Mouse (Mus musculus) urinary bladder, postnatal 10 days (tissue): ENCODE measurements around the gene Pex14.

Source experiments
- DNase-seq: peaks from one replicate; pipeline ENCODE4 v3.0.0; 2022; ENCODE audit warnings: low spot score

The Pex14 gene

GRCm38 (mm10) chr4:149055847-149056246 lies 43.8 kb downstream of the Pex14 start:
- DNase-seq: no peak

- DNase-seq: no peak
Observed at GRCm38 (mm10) chr4:149049351-149050159, 50.1 kb downstream of the Pex14 start.

- no peak for DNase-seq
Observed at GRCm38 (mm10) chr4:149048625-149049228, 50.9 kb downstream of the Pex14 start.

DNA sequence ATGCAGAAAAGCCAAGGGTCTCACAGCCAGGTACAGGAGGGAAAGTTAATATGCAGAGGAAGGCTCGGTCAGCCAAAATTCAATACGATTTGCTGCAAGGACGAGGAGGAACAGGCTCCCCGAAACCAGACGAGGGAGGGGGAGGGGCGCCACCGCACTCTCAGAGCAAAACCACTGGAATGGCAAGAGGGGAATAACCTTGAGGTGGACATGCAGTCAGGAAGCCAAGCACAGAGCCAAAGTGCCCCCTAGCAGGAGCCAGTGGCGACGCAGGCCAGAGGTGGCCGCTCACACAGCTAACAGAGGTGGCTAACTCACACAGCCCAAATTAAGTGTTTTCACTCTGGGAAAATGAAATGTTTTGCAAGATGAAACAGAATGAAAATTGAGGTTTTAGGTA lies 52.3 kb downstream of the Pex14 start:
- DNase-seq: no peak

DNA sequence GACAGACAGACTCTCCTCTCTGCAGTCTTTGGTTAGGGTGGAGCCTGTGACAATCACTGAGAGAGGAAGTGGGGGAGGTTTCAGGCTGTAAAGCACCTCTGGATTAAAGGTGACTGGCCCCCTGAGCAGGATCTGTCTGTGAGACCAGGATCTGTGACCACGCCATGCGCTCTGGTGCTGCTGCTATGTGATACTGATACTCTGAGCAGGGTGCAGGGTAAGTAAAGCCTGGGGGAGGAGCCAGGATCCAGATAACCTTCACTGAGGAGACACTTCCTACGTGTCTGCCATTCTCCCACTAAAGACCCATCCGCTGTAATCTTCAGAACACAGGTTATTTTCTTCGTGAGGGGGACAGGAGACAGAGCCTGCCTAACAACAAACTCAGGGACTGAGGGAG lies 53.8 kb downstream of the Pex14 start:
- DNase-seq: no peak

DNA sequence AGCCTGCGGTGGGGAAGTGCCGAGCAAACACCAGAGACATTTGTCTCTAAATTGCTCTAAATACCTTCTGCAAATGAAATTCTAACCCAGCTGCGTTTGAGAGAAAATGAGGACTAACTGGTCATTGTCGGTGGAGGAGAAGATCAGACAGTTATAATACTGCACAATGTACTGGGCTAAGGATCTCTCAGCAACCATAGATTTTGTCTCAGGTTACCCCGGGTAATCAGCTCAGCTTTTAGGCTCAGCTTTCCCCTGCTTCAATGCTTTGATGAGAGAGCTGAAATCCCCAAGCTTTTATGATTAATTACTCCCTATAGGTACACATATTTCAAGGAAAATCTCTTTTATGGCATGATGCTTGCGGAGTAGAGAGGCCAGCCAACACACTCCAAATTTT lies 59.4 kb downstream of the Pex14 start:
- no peak for DNase-seq

DNA sequence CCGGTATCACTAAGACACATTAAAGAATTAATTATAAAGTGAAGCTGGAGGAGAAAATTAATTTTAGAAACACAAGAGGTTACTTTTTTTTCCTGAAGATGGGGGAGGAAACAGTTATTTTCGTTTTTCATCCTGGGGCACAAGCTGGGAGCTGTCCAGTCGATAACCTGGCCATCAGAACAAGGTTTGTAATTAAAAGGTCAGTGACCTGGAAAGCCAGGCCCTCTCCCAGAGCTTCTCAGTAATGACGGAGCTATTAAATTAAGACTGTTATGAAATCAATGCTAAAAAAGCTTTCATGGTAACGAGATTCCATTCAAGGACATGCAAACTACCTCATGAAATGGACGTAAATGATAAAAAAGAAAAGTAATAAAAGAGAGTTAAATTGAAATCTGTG lies 62.0 kb downstream of the Pex14 start:
- no peak for DNase-seq

DNA sequence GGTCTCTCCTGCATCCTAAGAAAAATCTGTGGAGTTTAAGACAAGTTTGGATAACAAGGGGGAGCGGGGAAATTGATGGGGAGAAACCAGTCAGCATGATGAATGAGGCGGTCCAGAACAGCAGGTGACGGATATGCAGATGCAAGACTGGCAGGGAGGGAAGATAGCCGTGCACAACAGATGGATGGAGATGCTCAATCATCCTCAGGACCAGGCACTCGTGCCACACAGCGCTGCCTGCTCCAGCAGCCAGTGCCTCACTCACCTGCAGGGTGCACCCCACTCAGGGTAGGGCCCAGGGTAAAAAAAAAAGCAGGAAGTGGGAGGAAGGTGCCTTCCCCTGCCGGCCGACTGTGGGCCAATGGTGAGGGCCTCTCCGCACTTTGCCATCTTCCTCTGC lies 63.1 kb downstream of the Pex14 start:
- no peak for DNase-seq

- no peak for DNase-seq
Observed at GRCm38 (mm10) chr4:149031507-149031906, 68.2 kb downstream of the Pex14 start.

- DNase-seq: no peak
Observed at GRCm38 (mm10) chr4:149027571-149027970, 72.1 kb downstream of the Pex14 start.

- no peak for DNase-seq
Observed at GRCm38 (mm10) chr4:149025242-149025641, 74.4 kb downstream of the Pex14 start.

DNA sequence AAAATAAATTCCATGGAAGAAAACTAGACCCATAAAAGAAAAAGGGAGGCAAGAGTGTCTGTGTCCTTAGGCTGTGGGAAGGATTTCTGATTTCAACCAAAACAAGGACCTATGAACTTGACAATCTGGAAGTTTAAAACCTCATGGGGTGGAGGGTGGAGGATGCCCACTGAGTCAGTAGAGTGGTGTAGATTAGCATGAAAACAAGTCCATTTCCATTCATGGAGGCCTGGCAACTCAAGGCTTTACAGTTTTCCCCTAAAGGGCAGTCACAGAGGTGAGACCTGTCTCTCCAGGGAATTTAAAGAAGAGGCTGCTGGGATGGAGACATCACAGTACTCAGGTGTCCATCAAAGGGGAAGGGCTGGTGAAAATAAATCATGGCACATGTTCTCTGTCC lies 78.7 kb downstream of the Pex14 start:
- no peak for DNase-seq

DNA sequence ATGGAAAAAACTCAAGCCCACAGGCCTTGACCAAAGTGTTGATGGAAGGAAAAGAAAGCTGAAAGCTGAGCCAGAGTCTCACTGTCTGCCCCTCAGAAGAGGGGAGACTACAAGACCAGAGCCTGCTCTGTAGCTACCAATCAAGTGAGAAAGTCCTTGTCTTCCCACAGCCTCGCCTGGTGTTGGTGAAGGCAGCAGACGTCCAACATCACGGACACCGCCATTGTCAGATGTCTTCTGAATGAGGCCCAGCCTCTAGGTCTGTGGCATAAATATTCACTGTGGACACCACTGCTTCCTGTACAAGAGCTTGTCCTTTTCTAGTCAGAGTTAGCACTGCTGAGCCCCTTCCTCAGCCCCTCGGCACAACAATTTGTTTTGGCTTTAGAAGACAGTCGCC lies 80.2 kb downstream of the Pex14 start:
- no peak for DNase-seq

- DNase-seq: no peak
Observed at GRCm38 (mm10) chr4:149006756-149007155, 92.9 kb downstream of the Pex14 start.

DNA sequence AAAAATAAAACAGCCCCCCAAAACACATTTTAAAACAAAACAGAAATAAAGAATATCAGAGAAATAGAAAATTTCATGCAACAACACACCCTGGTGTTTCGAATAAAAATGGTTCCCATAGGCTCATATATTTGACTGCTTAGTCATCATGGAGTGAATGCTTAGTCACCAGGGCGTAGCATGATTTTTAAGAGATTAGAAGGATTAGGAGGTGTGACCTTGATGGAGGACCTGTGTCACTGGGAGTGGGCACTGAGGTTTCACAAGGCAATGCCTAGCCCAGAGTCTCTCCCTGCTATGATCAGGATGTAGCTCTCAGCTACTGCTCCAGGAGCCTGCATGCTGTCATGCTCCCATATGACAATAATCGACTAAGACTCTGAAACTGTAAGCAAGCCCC lies 93.6 kb downstream of the Pex14 start:
- no peak for DNase-seq

DNA sequence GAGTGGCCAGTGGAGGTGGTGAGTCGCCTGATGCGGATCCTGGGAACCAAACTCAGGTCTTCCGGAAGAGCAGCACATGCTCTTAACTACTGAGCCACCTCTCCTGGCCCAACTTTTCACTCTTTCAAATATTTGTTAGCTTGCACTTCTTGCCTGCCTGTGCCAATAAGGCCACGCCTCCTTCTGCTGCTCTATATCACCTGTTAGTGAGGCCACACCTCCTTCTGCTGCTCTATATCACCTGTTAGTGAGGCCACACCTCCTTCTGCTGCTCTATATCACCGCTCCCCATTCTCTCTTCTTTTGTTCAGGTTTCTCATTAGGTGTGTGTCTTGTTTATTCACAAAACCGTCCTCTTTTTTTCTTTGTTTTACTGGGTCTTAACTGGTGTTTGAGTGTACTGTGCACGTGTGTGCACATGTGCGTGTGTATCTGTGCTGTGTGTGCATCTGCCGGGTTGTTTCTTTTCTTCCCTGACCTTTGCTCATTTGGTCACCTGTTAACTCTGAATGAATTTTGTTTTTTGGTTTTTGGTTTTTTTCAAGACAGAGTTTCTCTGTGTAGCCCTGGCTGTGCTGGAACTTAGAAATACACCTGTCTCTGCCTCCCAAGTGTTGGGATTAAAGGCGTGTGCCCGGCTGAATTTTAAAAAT lies 97.1 kb downstream of the Pex14 start:
- no peak for DNase-seq

DNA sequence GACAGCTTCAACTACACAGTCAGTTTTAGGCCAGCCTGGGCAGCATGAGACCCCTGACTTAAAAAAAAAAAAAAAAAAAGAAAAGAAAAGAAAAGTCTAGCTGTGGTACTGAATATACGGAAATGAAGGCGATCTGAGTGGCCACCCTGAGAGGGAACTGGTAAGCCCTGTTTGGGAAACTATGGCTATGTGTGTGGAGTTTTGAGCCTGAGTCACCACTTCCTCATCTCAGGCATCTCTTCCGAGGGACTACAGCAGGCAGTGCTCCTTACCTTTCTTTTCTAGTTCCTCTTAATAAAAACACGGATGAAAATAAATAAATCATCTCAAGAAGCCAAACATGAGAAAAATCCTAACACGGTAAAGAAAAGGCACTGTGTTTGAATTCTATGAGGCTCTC lies 98.2 kb downstream of the Pex14 start:
- no peak for DNase-seq

GRCm38 (mm10) chr4:149000746-149001145 lies 98.9 kb downstream of the Pex14 start:
- DNase-seq: no peak

DNA sequence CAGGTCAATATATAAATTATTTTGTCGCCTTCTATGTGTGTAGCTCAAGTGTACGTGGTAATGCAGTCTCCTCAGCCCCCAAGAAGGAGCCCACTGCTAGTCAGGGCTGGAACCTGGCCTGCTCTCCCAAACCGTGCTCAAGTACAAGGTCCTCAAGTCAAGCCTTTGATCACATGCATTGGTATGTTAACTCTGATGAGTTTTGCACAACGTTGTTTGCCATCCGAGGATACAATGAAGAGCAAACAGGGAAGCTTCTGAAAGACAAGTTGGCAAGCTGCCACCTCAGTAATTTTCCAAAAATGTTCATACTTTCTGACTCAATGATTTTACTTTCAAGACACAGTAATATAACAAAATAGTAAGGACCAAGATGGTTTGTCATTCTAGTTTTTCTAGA lies 105.7 kb downstream of the Pex14 start:
- DNase-seq: no peak

DNA sequence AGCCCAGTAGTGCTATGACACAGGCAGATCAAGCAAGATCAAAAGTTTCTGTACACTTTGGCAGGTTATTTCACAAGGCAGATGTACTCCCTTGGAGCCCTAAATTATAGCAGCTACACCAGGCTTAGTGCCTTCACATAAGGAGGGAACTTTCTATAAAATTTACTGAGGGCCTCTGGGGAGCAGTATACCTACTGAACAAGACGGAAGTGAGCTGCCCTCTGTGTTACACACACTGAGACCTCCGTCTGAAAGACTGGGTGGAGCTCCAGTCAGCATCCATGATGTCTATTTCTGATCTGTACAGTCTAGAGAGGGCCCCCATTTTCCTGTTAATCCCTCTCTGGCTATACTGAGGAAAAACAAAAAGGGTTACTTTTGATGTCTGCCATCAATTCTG lies 109.6 kb downstream of the Pex14 start:
- no peak for DNase-seq

GRCm38 (mm10) chr4:148985541-148986476 lies 113.9 kb downstream of the Pex14 start:
- DNase-seq: no peak
